Mouse (Mus musculus): ENCODE data around the gene Lpin1. TPM values are rescaled to one million over a fixed set of nuclear protein-coding genes. Genes with fewer than 3 reads are reported as not detected.

Lpin1 gene
- polyA plus RNA-seq, 1 experiment from 2014 or later = 6.6 TPM

GRCm38 (mm10) chr12:16599359-16599758, 11.4 kb downstream of the Lpin1 start:
- H3K9ac ChIP-seq (ENCODE audit: low read length) = no peak overlapping the region
- H3K27me3 ChIP-seq (ENCODE audit: control insufficient read depth, insufficient read depth, low read length) = no peaks in the 10 kb centered on the region
- no peak overlapping the region for H3K4me2 ChIP-seq (ENCODE audit: low read depth, low read length)
- no peak for ATAC-seq (ENCODE audit: insufficient read depth, low FRiP score)
- no peak overlapping the region for H3K27ac ChIP-seq (ENCODE audit: low read length)
- H3K4me3 ChIP-seq (replicated peaks; ENCODE audit: low read length) = no peak overlapping the region
- 67% methylated on average over 3 of the region's 3 CpGs for WGBS
- H3K9me3 ChIP-seq (replicated peaks; ENCODE audit: control insufficient read depth, low read length) = no peaks in the 10 kb centered on the region
- no peaks in the 10 kb centered on the region for H3K4me1 ChIP-seq (ENCODE audit: control insufficient read depth, insufficient read depth, low read length)
- no peaks in the 10 kb centered on the region for H3K36me3 ChIP-seq (ENCODE audit: control insufficient read depth, insufficient read depth, low read length)

DNA sequence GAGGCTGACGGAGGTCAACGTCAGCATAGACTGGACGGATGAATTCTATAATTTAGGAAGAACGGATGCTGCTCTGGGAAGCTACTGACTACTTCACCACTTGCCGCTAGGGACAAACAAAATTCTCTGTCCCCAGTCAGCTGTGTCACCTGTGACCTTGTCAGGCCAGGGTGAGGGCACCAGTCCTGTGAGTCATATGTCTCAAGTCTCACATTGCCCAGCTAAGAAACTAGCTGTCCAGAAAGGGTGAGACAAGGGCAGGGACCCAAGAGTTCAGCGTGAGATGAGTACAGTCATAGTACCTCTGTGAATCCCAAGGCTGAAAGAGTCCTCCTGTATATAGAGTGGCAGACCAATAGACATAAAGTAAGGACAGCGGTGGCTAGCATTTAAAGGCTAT, 17.0 kb downstream of the Lpin1 start:
- H3K36me3 ChIP-seq (ENCODE audit: control insufficient read depth, insufficient read depth, low read length) = no peaks in the 10 kb centered on the region
- no peaks in the 10 kb centered on the region for H3K9me3 ChIP-seq (replicated peaks; ENCODE audit: control insufficient read depth, low read length)
- 87% methylated on average over 7 of the region's 7 CpGs for WGBS
- no peak overlapping the region for H3K27ac ChIP-seq (ENCODE audit: low read length)
- peaks cover 16% of the 10 kb centered on the region for H3K4me1 ChIP-seq (ENCODE audit: control insufficient read depth, insufficient read depth, low read length)
- H3K9ac ChIP-seq (ENCODE audit: low read length) = no peak overlapping the region
- H3K4me2 ChIP-seq (ENCODE audit: low read depth, low read length) = no peak overlapping the region
- ATAC-seq (ENCODE audit: insufficient read depth, low FRiP score) = no peak
- no peak overlapping the region for H3K4me3 ChIP-seq (replicated peaks; ENCODE audit: low read length)
- H3K27me3 ChIP-seq (ENCODE audit: control insufficient read depth, insufficient read depth, low read length) = no peaks in the 10 kb centered on the region

GRCm38 (mm10) chr12:16593014-16593413, 17.8 kb downstream of the Lpin1 start:
- Histone ChIP-seq H3K27me3 (ENCODE audit: control insufficient read depth, insufficient read depth, low read length) (no peaks in the 10 kb centered on the region), H3K36me3 (ENCODE audit: control insufficient read depth, insufficient read depth, low read length) (no peaks in the 10 kb centered on the region), H3K9me3 (replicated peaks; ENCODE audit: control insufficient read depth, low read length) (no peaks in the 10 kb centered on the region), H3K4me1 (ENCODE audit: control insufficient read depth, insufficient read depth, low read length) (peaks cover 23% of the 10 kb centered on the region), H3K27ac (ENCODE audit: low read length) (no peak overlapping the region), H3K9ac (ENCODE audit: low read length) (no peak overlapping the region), H3K4me3 (replicated peaks; ENCODE audit: low read length) (no peak overlapping the region), H3K4me2 (ENCODE audit: low read depth, low read length) (no peak overlapping the region)
- ATAC-seq (ENCODE audit: insufficient read depth, low FRiP score) = no peak
- WGBS = 74% methylated on average over 7 of the region's 7 CpGs

DNA sequence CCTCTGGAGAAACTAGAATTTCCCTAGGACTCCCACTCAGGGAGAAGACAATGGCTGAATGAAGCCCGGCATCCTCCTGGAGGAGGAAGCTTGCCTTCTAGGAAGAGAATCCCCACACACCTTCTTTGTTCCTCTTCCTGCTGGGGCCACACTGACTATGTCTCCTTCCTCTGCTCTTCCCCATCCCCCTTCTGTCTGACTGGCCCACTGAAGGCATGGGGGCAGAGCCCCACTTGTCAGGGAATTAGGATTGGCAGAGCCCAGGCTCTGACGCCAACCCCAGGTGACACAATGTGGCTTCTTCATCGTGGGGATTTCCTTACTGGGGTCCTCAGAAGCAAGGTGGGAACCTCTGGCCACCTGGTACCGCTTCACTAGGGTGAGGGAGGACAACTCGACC, 18.3 kb downstream of the Lpin1 start:
- Histone ChIP-seq H3K9me3 (replicated peaks; ENCODE audit: control insufficient read depth, low read length) (no peaks in the 10 kb centered on the region), H3K27me3 (ENCODE audit: control insufficient read depth, insufficient read depth, low read length) (no peaks in the 10 kb centered on the region), H3K4me2 (ENCODE audit: low read depth, low read length) (no peak overlapping the region), H3K9ac (ENCODE audit: low read length) (no peak overlapping the region), H3K4me3 (replicated peaks; ENCODE audit: low read length) (no peak overlapping the region), H3K36me3 (ENCODE audit: control insufficient read depth, insufficient read depth, low read length) (no peaks in the 10 kb centered on the region), H3K27ac (ENCODE audit: low read length) (no peak overlapping the region), H3K4me1 (ENCODE audit: control insufficient read depth, insufficient read depth, low read length) (peaks cover 24% of the 10 kb centered on the region)
- 68% methylated on average over 5 of the region's 5 CpGs for WGBS
- no peak for ATAC-seq (ENCODE audit: insufficient read depth, low FRiP score)

DNA sequence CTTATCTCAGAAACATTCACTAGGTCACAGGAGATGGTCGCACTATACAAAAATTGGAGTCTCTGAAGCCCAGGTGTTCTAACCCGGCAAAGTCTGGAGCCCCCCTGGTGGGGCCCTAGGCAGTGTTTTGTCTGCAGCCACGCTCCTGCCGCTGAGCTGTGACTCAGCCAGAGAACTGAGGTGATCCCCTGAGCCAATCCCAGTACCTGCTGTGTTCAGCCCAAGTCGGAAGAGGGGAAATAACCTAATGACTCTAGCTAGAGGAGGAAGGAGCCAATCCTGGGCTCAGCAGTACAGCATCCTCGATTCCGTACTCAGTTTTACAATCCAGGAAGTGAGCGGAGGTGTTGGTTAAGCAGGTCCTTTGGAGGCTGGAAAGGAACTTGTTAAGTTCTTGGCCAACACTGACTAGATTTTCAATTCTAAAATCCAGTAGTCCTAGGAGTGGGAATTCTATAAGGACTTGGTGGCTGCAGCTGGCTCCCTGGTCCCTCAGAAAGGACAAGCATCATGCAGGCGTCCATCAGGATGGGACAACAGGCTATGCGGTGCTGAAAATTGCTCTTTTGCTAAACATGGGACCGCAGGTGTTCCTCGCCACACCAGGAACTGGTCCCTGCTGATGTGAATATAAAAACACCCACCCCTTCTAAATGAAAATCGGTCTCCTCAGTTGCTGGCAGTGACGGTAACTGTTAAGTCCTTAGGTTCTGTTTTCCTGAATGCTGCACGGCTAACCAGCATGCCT, 19.1 kb downstream of the Lpin1 start:
- Histone ChIP-seq H3K9me3 (replicated peaks; ENCODE audit: control insufficient read depth, low read length) (no peaks in the 10 kb centered on the region), H3K9ac (ENCODE audit: low read length) (peak overlapping the region; percentile 64), H3K27ac (ENCODE audit: low read length) (peak overlapping the region; percentile 78), H3K4me1 (ENCODE audit: control insufficient read depth, insufficient read depth, low read length) (peaks cover 24% of the 10 kb centered on the region), H3K4me2 (ENCODE audit: low read depth, low read length) (peak overlapping the region; percentile 67), H3K36me3 (ENCODE audit: control insufficient read depth, insufficient read depth, low read length) (no peaks in the 10 kb centered on the region), H3K4me3 (replicated peaks; ENCODE audit: low read length) (peak overlapping the region; percentile 43), H3K27me3 (ENCODE audit: control insufficient read depth, insufficient read depth, low read length) (no peaks in the 10 kb centered on the region)
- 8% methylated on average over 15 of the region's 15 CpGs for WGBS
- ATAC-seq (ENCODE audit: insufficient read depth, low FRiP score) = peak; percentile 88

- WGBS = 16% methylated on average over 4 of the region's 4 CpGs
- Histone ChIP-seq H3K36me3 (ENCODE audit: control insufficient read depth, insufficient read depth, low read length) (no peaks in the 10 kb centered on the region), H3K4me2 (ENCODE audit: low read depth, low read length) (peak overlapping the region; percentile 92; the same call in 1 of the 2 replicates), H3K27me3 (ENCODE audit: control insufficient read depth, insufficient read depth, low read length) (no peaks in the 10 kb centered on the region), H3K27ac (ENCODE audit: low read length) (no peak overlapping the region), H3K4me1 (ENCODE audit: control insufficient read depth, insufficient read depth, low read length) (peaks cover 24% of the 10 kb centered on the region), H3K9ac (ENCODE audit: low read length) (0 out of 2 replicates have a peak overlapping the region, but pooled peaks have one; percentile 40), H3K4me3 (replicated peaks; ENCODE audit: low read length) (no peak overlapping the region; the same call in 1 of the 2 replicates), H3K9me3 (replicated peaks; ENCODE audit: control insufficient read depth, low read length) (no peaks in the 10 kb centered on the region)
- no peak for ATAC-seq (ENCODE audit: insufficient read depth, low FRiP score)
These were observed 20.8 kb downstream of the Lpin1 start for GRCm38 (mm10) chr12:16589966-16590365.

- peak; percentile 87 for ATAC-seq (ENCODE audit: insufficient read depth, low FRiP score)
- H3K4me2 ChIP-seq (ENCODE audit: low read depth, low read length) = peak overlapping the region; percentile 92
- H3K27me3 ChIP-seq (ENCODE audit: control insufficient read depth, insufficient read depth, low read length) = no peaks in the 10 kb centered on the region
- no peaks in the 10 kb centered on the region for H3K36me3 ChIP-seq (ENCODE audit: control insufficient read depth, insufficient read depth, low read length)
- no peaks in the 10 kb centered on the region for H3K9me3 ChIP-seq (replicated peaks; ENCODE audit: control insufficient read depth, low read length)
- peak overlapping the region; percentile 83 for H3K9ac ChIP-seq (ENCODE audit: low read length)
- under 1% methylated on average over 36 of the region's 36 CpGs for WGBS
- peak overlapping the region; percentile 80 for H3K4me3 ChIP-seq (replicated peaks; ENCODE audit: low read length)
- H3K4me1 ChIP-seq (ENCODE audit: control insufficient read depth, insufficient read depth, low read length) = peaks cover 25% of the 10 kb centered on the region
- H3K27ac ChIP-seq (ENCODE audit: low read length) = peak overlapping the region; percentile 47; the same call in 1 of the 2 replicates
These were observed 21.4 kb downstream of the Lpin1 start for GRCm38 (mm10) chr12:16589204-16589949.

- Histone ChIP-seq H3K36me3 (ENCODE audit: control insufficient read depth, insufficient read depth, low read length) (no peaks in the 10 kb centered on the region), H3K4me1 (ENCODE audit: control insufficient read depth, insufficient read depth, low read length) (peaks cover 31% of the 10 kb centered on the region), H3K27ac (ENCODE audit: low read length) (no peak overlapping the region), H3K27me3 (ENCODE audit: control insufficient read depth, insufficient read depth, low read length) (no peaks in the 10 kb centered on the region), H3K9me3 (replicated peaks; ENCODE audit: control insufficient read depth, low read length) (no peaks in the 10 kb centered on the region), H3K4me2 (ENCODE audit: low read depth, low read length) (peak overlapping the region; percentile 92), H3K9ac (ENCODE audit: low read length) (peak overlapping the region; percentile 83), H3K4me3 (replicated peaks; ENCODE audit: low read length) (peak overlapping the region; percentile 80)
- ATAC-seq (ENCODE audit: insufficient read depth, low FRiP score) = no peak
- 13% methylated on average over 7 of the region's 7 CpGs for WGBS
These were observed 22.2 kb downstream of the Lpin1 start for GRCm38 (mm10) chr12:16588396-16589042.

DNA sequence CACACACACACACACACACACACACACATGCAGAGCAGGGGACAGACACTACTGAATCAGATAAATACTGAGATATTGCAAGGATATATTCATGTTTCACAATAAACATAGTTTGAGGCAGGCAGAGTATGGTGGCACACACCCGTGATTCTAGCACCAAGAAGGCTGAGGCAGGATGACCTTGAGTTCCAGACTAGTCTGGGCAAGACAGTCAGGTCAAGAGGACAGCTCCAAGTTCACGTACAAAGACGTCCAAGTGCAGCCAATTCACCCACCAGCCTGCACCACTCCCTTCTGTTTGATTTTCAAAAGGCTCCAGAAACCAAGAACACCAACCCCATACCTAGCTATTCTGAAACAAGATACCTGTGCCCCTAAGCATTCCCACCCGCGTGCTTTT, 23.0 kb downstream of the Lpin1 start:
- H3K4me2 ChIP-seq (ENCODE audit: low read depth, low read length) = no peak overlapping the region

More for the DNA sequence above, 23.0 kb downstream of the Lpin1 start:
- Histone ChIP-seq H3K4me1 (ENCODE audit: control insufficient read depth, insufficient read depth, low read length) (peaks cover 31% of the 10 kb centered on the region), H3K9ac (ENCODE audit: low read length) (no peak overlapping the region), H3K36me3 (ENCODE audit: control insufficient read depth, insufficient read depth, low read length) (no peaks in the 10 kb centered on the region), H3K4me3 (replicated peaks; ENCODE audit: low read length) (no peak overlapping the region), H3K9me3 (replicated peaks; ENCODE audit: control insufficient read depth, low read length) (no peaks in the 10 kb centered on the region), H3K27ac (ENCODE audit: low read length) (no peak overlapping the region), H3K27me3 (ENCODE audit: control insufficient read depth, insufficient read depth, low read length) (no peaks in the 10 kb centered on the region)
- 71% methylated on average over 5 of the region's 5 CpGs for WGBS
- no peak for ATAC-seq (ENCODE audit: insufficient read depth, low FRiP score)
